Mouse (Mus musculus) ES-Bruce4 (cell line): Measurements from ENCODE around the gene Otop1.

ENCODE experiments used
- CTCF ChIP-seq: IDR thresholded peaks from one replicate; pipeline ENCODE4 v1.8.1; 2011; ENCODE audit warnings: low read depth, low read length
- POLR2A ChIP-seq: IDR thresholded peaks from one replicate; pipeline ENCODE4 v1.8.1; 2011; ENCODE audit warnings: low read length; ENCODE audit not compliant: insufficient read depth

- TF ChIP-seq CTCF, result no peak
- TF ChIP-seq POLR2A, result no peak
Observed at GRCm38 (mm10) chr5:38318966-38319786, 43.4 kb downstream of the Otop1 start, which contains the start of gene Drd5.
